Mouse (Mus musculus) left cerebral cortex, postnatal 10 days (tissue): ENCODE results near the gene Slc25a30. TPM values are rescaled to one million over a fixed set of nuclear protein-coding genes. Genes with fewer than 3 reads are reported as not detected.
"Not testable (repeated sequence)": the region's sequence is repeated elsewhere in the genome, so short reads cannot be mapped to it uniquely, and the experiment has no call there.

Source experiments
- DNase-seq, 2 experiments: peaks; one replicate each; pipeline ENCODE4 v3.0.0; 2021 to 2022; ENCODE audit warnings: low spot score in 2 of 2, mixed read lengths in 1 of 2; ENCODE audit errors: extremely low spot score in 1 of 2
- intact Hi-C: fragments of 180-260 bp; cut with DNase I; formaldehyde crosslinking; loops from one replicate; pipeline ENCODE4 v1.15.1; 2025
- total RNA-seq, 2 experiments: library from RNA; stranded (reverse); gene quantifications; 2 replicates each; pipeline ENCODE4 v1.2.3; 2021

Gene Slc25a30
- total RNA-seq, 2 experiments from 2014 or later = 11.0 to 15.6 TPM

DNA sequence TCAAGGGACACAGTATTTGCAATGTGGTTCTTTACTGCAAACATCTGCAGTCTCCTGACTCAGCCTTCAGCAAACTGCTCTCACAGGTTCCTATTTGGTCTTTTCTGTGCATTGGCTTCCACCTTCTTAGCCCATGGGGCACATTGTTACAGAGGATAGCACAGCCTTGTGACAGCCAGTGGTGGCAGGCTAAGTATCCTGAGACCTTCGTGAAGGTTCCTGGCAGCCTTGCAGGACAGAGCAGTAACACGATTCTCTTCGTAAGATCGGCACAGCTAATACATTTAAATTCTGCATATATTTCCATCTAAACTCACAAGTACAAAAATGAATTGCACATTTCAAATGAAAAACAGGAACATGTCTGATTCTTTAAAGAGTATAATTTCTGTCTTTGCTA lies 9.1 kb upstream of the Slc25a30 start:
- intact Hi-C loops = no loop called here
- no peak for DNase-seq

DNA sequence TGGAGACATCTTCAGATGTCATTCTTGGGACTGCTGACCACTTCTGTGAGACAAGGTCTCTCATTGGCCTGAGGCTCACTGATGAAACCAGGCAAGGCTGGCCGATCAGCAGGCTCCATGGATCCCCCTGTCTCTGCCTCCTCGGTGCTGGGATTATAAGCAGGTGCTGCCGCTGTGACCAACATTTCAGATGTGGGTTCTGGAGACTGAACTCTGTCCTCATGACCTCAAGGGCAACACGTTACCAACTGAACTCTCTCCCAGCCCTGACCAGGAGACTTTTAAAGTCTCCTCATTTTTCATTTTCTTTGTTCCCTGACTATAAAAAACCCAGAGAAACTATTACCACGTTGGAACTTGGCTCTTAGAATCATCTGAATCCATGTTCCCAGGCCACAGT lies 7.9 kb upstream of the Slc25a30 start:
- DNase-seq = no peak
- intact Hi-C loops = loop anchor here (5.0 kb wide), 1 partner anchor 33 kb away; no protein-coding TSS in a partner anchor

DNA sequence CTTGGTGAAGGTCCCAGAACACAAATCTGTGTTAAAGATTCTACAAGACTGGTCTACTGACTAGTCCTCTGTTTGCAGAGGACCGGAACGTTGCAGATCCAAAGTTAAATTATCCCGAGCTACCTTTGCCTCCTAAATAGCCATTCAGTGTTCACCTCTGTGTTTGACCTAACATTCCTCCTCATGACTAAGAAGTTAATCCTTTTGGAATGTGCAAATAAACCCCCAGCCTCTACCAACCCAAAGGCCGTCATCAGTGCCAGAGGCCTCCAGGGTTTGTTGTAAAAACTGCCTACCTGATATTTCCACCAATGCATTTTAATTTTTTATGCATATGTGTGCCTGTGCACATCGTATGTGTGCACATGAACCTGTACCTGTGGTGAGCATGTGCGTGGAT lies 7.5 kb upstream of the Slc25a30 start:
- intact Hi-C loops = loop anchor here (5.0 kb wide), 1 partner anchor 33 kb away; no protein-coding TSS in a partner anchor
- DNase-seq = no peak

DNA sequence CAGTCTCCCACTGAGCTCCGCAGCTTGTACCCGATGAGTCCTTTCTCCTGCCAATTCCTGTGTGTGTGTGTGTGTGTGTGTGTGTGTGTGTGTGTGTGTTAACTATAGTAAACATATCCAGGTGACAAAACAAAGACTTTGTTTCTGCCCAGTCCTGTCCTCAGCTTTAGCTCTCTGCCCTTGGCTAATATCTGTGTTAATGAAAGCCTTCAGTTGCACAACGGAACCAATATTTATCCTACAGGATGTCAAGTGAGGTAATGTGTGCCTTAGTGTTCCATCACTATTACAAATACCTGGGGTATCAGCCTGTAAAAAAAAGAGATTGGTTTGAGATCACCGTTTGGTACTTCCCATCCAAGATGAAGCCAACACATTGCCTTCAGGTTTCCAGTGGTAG lies 6.3 kb upstream of the Slc25a30 start:
- intact Hi-C loops = loop anchor here (5.0 kb wide), 1 partner anchor 34 kb away; no protein-coding TSS in a partner anchor
- DNase-seq = no peak

DNA sequence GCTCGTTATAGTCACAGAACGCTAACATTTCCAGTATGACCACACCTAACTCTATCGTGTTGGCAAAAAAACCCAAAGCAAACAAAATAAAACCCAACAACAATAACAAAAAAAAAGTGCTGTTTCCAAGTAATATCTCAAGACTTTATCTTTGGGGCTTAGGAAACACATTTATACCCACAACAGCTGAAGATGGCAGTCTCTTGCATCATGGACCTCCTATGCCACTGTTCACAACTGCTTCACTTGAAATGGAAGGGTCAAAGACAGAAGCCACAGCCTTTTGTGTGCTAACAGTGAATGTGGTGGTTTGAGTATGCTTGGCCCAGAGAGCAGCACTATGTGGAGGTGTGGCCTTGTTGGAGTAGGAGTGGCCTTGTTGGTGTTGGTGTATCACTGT lies 4.5 kb upstream of the Slc25a30 start:
- DNase-seq = no peak
- intact Hi-C loops = loop anchor here (5.0 kb wide), 1 partner anchor 36 kb away; no protein-coding TSS in a partner anchor

DNA sequence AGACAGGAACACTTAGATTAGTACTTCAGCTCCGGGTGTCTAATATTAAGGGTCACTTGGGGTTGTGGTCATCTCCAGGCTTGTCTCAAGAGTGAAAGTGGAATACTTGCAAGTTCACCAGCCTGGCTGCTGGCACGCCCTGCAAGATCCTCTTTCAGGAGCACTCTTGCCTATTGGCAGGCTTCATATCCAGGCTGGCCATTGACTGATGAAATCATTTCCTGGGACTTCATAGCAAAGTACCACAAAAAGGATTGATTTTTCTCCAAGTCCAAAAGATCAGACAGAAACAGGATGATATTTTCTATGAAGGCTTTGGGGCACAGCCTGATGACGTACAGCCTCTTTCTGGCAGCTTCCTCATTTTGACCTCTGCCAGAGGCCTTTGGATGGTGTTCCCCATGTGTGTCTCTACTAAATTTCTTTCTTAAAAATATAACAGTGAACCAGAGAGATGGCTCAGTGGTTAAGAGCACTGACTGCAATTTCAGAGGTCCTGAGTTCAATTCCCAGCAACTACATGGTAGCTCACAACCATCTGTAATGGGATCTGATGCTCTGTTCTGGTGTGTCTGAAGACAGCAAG lies 3.7 kb upstream of the Slc25a30 start:
- intact Hi-C loops = loop anchor here (5.0 kb wide), 1 partner anchor 37 kb away; no protein-coding TSS in a partner anchor
- no peak for DNase-seq

DNA sequence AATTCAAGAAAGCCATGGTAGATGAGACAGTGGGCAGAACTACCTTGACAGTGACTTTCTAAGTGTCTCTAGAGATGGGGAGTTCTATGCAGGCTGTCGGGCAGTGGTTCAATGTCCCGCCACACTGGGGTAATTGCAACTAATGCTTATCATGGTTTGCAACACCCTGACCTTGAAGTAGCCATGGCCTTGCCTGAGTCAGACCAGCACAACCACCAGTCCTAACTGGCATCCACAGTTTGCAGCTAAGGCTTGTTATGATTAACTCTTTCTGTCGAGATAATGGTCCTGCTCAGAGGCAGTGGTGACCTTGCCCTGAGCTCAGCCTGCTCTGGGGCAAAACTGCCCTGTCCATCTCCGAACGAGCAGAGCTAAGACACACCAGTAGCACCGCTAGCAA lies 2.5 kb upstream of the Slc25a30 start:
- intact Hi-C loops = no loop called here
- DNase-seq = no peak

DNA sequence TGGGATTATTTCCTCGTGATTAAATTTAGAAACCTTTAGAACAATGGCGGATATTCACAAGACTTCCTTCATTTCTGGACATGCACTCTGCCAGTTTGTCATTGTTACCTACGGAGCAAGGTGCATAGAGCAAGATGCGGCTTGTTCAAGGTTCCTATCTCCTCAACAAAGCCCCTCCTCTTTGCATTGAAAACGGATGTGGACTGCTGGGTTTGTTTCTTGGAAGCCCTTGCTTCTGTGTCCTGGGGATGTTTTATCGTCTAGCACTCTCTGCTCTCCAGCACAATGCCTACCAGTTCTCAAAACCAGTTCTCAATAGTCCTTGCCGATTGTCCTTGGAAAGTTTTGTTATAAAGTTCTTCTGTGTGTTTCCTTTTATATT lies 948 bp upstream of the Slc25a30 start:
- no peak for DNase-seq
- intact Hi-C loops = no loop called here

DNA sequence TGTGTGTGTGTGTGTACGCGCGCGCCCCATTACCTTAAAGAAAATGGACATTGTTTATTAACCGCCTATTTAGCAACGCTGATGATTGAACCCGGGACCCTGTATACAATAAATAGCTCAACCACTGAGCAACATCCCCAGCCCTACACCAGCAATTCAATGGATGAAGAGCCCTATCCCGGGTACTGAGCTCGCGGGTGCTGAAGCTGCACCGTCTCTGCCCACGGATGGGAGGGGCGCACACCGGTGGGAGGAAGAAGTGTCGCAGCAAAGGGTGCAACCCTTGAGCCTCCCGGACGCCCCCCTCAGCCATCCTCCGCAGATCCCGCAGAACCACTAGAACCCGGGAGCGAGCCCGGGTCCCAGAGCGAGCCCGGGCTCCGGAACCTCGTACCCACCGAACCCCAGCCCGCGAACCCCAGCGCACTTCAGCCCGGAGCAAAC lies 391 bp downstream of the Slc25a30 start:
- no peak for DNase-seq
- intact Hi-C loops = no loop called here

DNA sequence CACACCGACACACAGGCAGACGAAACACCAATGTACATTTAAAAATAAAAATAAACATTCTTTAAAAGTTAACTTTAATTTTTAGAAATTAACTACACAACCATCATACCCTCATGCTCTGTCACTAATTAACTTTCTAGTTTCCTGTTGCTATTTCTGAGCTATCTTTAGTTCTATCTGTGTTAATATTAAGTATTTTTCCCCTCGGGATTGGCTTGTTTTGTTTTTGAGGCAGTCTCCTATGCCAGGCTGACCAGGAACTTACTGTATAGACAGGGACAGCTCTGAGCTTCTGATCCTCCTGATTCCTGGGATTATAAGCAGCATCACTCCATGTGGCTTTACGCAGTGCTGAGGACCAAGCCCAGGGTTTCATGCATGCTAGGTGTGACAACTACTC lies 6.9 kb downstream of the Slc25a30 start:
- intact Hi-C loops = no loop called here

DNA sequence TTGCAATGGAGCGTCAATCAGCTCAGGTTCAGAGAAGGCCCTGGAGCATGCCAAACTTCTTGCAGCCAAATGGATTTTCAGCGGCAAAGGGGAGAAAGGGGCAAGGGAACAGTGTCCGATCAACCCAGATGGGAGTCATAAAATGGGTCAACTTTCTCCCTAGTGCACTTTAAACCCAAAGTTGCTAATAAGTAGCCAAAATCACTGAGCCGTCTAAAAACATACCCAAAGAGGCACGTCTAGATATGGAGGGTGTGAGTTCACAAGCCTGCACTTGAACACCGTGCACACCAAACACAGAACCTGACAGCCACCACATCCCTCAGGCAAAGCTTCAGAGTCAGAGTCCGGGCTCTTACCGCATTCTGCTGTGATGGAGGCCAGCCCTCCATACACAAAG lies 10.2 kb downstream of the Slc25a30 start:
- intact Hi-C loops = no loop called here
- DNase-seq = no peak

More for the DNA sequence above, 6.9 kb downstream of the Slc25a30 start:
- DNase-seq = no peak

DNA sequence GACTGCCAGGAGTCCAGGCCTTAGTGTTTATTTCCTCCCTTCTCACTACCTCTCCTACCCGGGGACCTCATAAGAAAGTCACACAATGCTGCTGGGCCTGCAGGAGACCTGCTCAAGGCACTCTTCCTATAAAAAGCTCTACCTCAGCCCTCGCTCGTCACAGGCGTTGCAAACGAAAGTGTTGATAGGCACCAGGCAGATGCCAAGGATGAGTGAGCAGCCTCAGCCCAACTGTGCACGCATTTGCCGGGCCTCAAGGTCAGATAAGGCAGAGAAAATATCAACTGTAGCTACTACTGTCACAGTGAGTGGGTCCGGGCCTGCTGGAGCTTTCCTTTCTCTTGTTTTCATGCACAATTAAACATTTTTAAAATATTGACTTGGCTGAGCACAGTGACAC lies 13.4 kb downstream of the Slc25a30 start:
- intact Hi-C loops = no loop called here
- no peak for DNase-seq

DNA sequence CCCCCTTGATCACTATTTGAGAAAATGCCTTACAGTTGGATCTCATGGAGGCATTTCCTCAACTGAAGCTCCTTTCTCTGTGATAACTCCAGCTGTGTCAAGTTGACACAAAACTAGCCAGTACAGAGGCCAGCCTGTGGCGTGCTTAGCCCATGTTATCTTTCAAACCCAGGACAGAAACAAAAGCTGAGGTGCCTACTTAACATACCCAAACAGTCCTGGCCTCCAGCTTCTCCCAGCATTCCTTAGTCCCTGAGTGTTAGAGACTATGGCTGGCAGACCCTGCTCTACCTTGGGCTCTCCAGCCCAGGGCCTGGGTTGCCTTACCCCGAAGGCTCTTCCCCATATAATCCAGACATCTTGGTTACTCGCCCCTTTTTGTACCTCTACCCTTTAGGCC lies 14.4 kb downstream of the Slc25a30 start:
- DNase-seq, intact Hi-C loops: not testable (repeated sequence)

DNA sequence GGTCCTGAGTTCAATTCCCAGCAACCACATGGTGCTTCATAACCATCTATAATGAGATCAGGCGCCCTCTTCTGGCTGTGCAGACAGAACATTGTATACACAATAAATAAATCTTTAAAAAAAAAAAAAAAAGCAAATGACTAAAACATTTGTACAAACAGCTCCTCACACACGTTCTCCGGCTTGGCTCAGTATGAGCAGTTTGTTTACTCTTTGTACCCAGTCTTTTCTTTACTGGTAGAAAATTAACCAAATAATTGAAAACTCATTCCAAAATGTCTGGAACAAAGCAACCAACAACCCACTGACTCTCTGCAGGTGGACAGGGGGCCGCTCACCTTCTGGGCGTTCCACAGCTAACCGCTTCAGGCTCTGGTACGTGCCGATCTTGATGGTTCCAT lies 15.7 kb downstream of the Slc25a30 start:
- DNase-seq = no peak
- intact Hi-C loops = no loop called here

DNA sequence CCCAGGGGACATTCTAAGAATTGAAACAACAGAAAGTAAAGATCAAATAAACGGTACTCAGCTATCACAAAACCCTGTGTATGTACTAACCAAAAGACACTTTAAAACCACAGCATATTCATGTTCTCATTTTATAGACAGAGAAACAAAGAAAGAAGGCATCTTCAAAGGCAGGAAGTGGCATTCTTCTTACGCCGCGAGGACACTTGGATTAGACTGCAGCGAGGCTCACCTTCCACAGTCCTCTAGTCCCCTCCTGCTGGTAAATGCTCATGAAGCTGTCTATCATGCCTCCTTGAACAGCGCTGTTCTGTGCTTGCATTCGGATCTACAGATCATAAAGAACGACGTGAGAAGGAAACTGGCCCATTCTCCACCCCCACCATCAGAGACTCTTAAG lies 17.5 kb downstream of the Slc25a30 start:
- intact Hi-C loops = no loop called here

DNA sequence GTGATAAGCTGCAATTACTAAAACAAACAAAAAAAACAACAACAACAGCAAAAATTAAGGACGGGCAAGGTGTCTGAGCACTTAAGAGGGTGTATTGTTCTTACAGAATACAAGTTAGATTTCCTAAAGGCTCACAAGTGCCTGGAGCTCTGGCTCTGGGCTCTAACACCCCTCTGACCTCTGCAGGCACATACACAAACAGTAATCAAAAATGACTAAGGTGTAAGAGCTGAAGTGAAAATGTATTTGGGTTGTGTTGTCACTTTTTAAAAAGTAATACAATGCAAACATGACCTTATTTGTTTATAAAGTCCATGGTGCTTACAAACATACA lies 18.6 kb downstream of the Slc25a30 start:
- DNase-seq = no peak
- intact Hi-C loops = no loop called here

More for the DNA sequence above, 17.5 kb downstream of the Slc25a30 start:
- DNase-seq = no peak

DNA sequence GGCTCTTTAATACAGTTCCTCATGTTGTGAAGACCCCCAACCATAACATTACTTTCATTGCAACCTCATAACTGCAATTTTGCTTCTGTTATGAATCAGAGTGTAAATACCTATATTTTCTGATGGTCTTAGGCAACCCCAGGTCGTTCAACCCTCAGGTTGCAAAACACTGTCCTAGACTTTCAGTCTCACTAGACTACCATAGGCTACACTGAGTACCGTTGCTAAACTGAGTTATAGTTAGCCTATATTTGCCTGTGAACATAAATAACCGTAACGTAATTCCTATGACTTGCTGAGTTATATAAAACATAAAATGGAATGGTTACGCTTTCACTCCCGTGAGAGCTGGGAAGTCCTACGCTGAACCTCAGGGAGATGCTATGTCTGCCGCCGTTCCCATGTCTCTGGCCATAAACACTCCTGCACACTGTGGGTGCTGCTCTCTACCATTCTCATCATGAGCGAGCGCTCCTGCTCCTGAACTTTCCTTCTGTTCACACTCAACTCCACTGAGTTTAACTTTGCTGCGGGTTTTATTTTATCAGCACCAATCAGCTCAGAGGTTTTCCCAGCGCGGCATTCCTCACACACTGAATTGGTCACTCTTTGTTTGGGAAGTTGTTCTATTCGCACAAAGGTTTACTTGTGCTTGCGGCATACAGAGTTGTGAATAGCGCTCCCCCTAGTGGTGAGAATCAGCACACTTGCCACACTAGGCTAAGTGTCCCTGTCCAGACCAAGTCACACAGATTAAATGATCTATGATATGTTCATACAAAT lies 19.2 kb downstream of the Slc25a30 start:
- DNase-seq = peak; percentile 68 to 77
- intact Hi-C loops = no loop called here

DNA sequence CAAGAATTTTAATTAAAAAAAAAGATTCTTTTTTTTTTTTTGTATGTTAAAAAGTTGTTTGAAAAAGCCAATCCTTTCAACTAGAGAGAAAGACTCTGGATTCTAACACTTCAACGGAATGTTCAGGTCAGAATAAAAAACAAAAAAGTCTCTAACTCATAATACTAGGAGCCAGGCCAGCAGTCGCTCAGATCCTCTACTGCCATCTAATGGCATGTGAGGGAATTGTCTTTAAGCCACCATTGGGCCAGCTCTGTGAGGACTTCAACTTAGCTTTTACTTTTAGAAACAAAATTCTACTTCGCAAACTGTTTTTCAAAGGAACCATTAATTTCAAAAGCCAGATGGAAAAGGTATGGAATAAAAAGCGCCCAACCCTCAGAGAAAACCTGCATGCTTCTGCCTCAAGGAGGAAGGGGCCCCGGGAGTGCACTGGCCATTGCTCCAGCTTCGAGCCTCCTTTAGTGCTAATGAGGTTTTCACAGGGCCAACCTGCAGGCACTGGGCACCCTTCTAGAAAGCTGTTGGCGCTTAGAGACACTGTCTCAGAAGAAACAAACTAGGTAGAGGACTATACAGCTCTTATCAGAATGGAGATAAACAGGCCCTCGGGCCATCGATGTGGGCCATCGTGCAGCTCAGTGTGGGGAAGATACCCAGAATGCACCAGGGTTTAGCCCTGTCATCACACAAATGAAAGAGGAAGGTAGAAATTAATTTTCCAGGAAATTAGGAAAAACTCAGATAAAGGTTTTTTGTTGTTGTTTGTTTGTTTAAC lies 25.6 kb downstream of the Slc25a30 start:
- intact Hi-C loops = no loop called here
- peak in 1 of 2 experiments; percentile 34 for DNase-seq

DNA sequence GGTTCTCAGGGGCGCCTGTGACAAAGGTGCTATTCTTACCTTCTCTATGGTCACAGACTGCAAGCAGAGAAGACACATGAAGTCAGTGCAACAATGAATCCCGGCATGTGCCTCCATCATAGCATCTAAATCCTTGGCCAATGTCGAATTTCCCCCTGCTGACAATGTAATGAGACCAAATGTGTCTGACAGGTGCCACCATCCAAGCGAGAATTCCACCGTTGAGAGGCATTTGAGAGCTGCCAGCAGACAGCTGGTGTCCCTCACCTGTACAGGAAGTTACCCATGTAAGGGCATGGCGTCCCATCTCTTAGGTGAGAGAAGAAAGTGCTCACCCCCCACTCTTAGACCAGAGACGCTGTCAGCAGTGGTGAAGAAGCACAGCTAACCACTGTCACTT lies 28.4 kb downstream of the Slc25a30 start:
- DNase-seq = no peak
- intact Hi-C loops = no loop called here

DNA sequence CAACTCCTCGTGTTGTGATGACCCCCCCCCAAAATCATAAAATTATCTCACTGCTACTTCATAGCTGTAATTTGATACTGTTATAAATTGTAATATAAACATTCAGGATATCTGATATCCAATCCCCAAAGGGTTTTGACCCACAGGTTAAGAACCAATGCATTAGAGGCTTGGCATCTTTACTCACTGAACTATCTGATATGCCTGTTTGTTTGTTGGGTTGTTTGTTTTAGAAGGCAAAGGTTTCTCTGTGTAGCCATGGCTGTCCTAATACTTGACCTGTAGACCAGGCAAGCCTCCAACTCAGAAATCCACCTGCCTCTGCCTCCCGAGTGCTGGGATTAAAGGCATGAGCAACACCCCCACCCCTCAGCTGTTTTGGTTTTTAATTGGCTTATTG lies 29.0 kb downstream of the Slc25a30 start:
- no peak for DNase-seq
- intact Hi-C loops = no loop called here
